Mouse (Mus musculus): ENCODE measurements at regions not wholly inside any gene's neighbourhood (a gene's known extent, or its start where the extent isn't known, plus 50 kb on each side); places are given as distances from the start of the nearest gene placed in this dataset.
A peak's percentile ranks its signal among the peaks of the same experiment; 100 is the strongest.

- WGBS = 63% methylated on average over 1 of the region's 1 CpGs
- Histone ChIP-seq H3K9ac (ENCODE audit: low read depth, low read length) (no peak overlapping the region), H3K4me1 (replicated peaks; ENCODE audit: insufficient read depth, low read length) (no peaks in the 10 kb centered on the region), H3K27me3 (ENCODE audit: insufficient read depth, low read length) (no peaks in the 10 kb centered on the region), H3K4me2 (ENCODE audit: low read length) (no peak overlapping the region), H3K36me3 (ENCODE audit: insufficient read depth, low read length) (no peaks in the 10 kb centered on the region), H3K27ac (no peak overlapping the region), H3K4me3 (replicated peaks; ENCODE audit: low read depth, low read length) (no peak overlapping the region), H3K9me3 (replicated peaks; ENCODE audit: low read length) (no peaks in the 10 kb centered on the region)
- ATAC-seq (replicated peaks; ENCODE audit: low FRiP score, low read depth) (no peak), DNase-seq (ENCODE audit: low spot score) (no peak)
- no peak for TF ChIP-seq CTCF (IDR thresholded peaks at IDR 0.05; ENCODE audit: low read depth)
Measured at GRCm38 (mm10) chr4:5160931-5161330, 367.8 kb upstream of the Impad1 start.

- Histone ChIP-seq H3K9me3 (replicated peaks; ENCODE audit: low read length) (no peaks in the 10 kb centered on the region), H3K36me3 (ENCODE audit: insufficient read depth, low read length) (no peaks in the 10 kb centered on the region), H3K27ac (no peak overlapping the region), H3K4me2 (ENCODE audit: low read length) (no peak overlapping the region), H3K9ac (ENCODE audit: low read depth, low read length) (no peak overlapping the region), H3K27me3 (ENCODE audit: insufficient read depth, low read length) (no peaks in the 10 kb centered on the region), H3K4me3 (replicated peaks; ENCODE audit: low read depth, low read length) (no peak overlapping the region), H3K4me1 (replicated peaks; ENCODE audit: insufficient read depth, low read length) (no peaks in the 10 kb centered on the region)
- TF ChIP-seq CTCF (IDR thresholded peaks at IDR 0.05; ENCODE audit: low read depth) = no peak
- WGBS = 31% methylated on average over 3 of the region's 3 CpGs
- ATAC-seq (replicated peaks; ENCODE audit: low FRiP score, low read depth) = 0 out of 2 replicates have a peak, but pooled peaks have one; percentile 17
- DNase-seq (ENCODE audit: low spot score) = peak; percentile 58
Measured at GRCm38 (mm10) chr4:5130726-5131125, 337.6 kb upstream of the Impad1 start.

- no peak for ATAC-seq (replicated peaks; ENCODE audit: low FRiP score, low read depth)
- no peak for DNase-seq (ENCODE audit: low spot score)
- Histone ChIP-seq H3K9me3 (replicated peaks; ENCODE audit: low read length) (no peaks in the 10 kb centered on the region), H3K4me2 (ENCODE audit: low read length) (no peak overlapping the region), H3K27ac (no peak overlapping the region), H3K27me3 (ENCODE audit: insufficient read depth, low read length) (no peaks in the 10 kb centered on the region), H3K4me1 (replicated peaks; ENCODE audit: insufficient read depth, low read length) (no peaks in the 10 kb centered on the region), H3K9ac (ENCODE audit: low read depth, low read length) (no peak overlapping the region), H3K4me3 (replicated peaks; ENCODE audit: low read depth, low read length) (no peak overlapping the region), H3K36me3 (ENCODE audit: insufficient read depth, low read length) (no peaks in the 10 kb centered on the region)
- WGBS = 79% methylated on average over 2 of the region's 2 CpGs
- TF ChIP-seq CTCF (IDR thresholded peaks at IDR 0.05; ENCODE audit: low read depth) = no peak
Measured at GRCm38 (mm10) chr4:5126059-5126458, 332.9 kb upstream of the Impad1 start.

GRCm38 (mm10) chr4:5098411-5098810 lies 305.3 kb upstream of the Impad1 start:
- Histone ChIP-seq H3K4me3 (replicated peaks; ENCODE audit: low read depth, low read length) (no peak overlapping the region), H3K4me2 (ENCODE audit: low read length) (no peak overlapping the region), H3K9me3 (replicated peaks; ENCODE audit: low read length) (no peaks in the 10 kb centered on the region), H3K4me1 (replicated peaks; ENCODE audit: insufficient read depth, low read length) (no peaks in the 10 kb centered on the region), H3K36me3 (ENCODE audit: insufficient read depth, low read length) (no peaks in the 10 kb centered on the region), H3K27ac (no peak overlapping the region), H3K27me3 (ENCODE audit: insufficient read depth, low read length) (no peaks in the 10 kb centered on the region), H3K9ac (ENCODE audit: low read depth, low read length) (no peak overlapping the region)
- no peak for ATAC-seq (replicated peaks; ENCODE audit: low FRiP score, low read depth)
- DNase-seq (ENCODE audit: low spot score) = no peak
- no peak for TF ChIP-seq CTCF (IDR thresholded peaks at IDR 0.05; ENCODE audit: low read depth)
- 88% methylated on average over 3 of the region's 3 CpGs for WGBS

GRCm38 (mm10) chr4:5078723-5079122 lies 285.6 kb upstream of the Impad1 start:
- H3K4me2 ChIP-seq (ENCODE audit: low read length) = no peak overlapping the region
- no peak overlapping the region for H3K27ac ChIP-seq
- 37% methylated on average over 3 of the region's 3 CpGs for WGBS
- no peak for ATAC-seq (replicated peaks; ENCODE audit: low FRiP score, low read depth)
- no peak for TF ChIP-seq CTCF (IDR thresholded peaks at IDR 0.05; ENCODE audit: low read depth)
- no peaks in the 10 kb centered on the region for H3K27me3 ChIP-seq (ENCODE audit: insufficient read depth, low read length)
- H3K9me3 ChIP-seq (replicated peaks; ENCODE audit: low read length) = no peaks in the 10 kb centered on the region
- H3K36me3 ChIP-seq (ENCODE audit: insufficient read depth, low read length) = no peaks in the 10 kb centered on the region
- no peak for DNase-seq (ENCODE audit: low spot score)
- H3K9ac ChIP-seq (ENCODE audit: low read depth, low read length) = no peak overlapping the region
- H3K4me3 ChIP-seq (replicated peaks; ENCODE audit: low read depth, low read length) = no peak overlapping the region
- H3K4me1 ChIP-seq (replicated peaks; ENCODE audit: insufficient read depth, low read length) = no peaks in the 10 kb centered on the region

- Histone ChIP-seq H3K4me2 (ENCODE audit: low read length) (no peak overlapping the region), H3K4me3 (replicated peaks; ENCODE audit: low read depth, low read length) (no peak overlapping the region), H3K27ac (no peak overlapping the region), H3K9me3 (replicated peaks; ENCODE audit: low read length) (no peaks in the 10 kb centered on the region), H3K9ac (ENCODE audit: low read depth, low read length) (no peak overlapping the region), H3K36me3 (ENCODE audit: insufficient read depth, low read length) (no peaks in the 10 kb centered on the region), H3K27me3 (ENCODE audit: insufficient read depth, low read length) (no peaks in the 10 kb centered on the region), H3K4me1 (replicated peaks; ENCODE audit: insufficient read depth, low read length) (no peaks in the 10 kb centered on the region)
- DNase-seq (ENCODE audit: low spot score) (no peak), ATAC-seq (replicated peaks; ENCODE audit: low FRiP score, low read depth) (no peak)
- TF ChIP-seq CTCF (IDR thresholded peaks at IDR 0.05; ENCODE audit: low read depth) = no peak
- 86% methylated on average over 1 of the region's 1 CpGs for WGBS
Measured at GRCm38 (mm10) chr4:5074754-5075153, 281.6 kb upstream of the Impad1 start.

- 91% methylated on average over 4 of the region's 4 CpGs for WGBS
- H3K4me2 ChIP-seq (ENCODE audit: low read length) = no peak overlapping the region
- ATAC-seq (replicated peaks; ENCODE audit: low FRiP score, low read depth) = no peak
- no peak for TF ChIP-seq CTCF (IDR thresholded peaks at IDR 0.05; ENCODE audit: low read depth)
- H3K9ac ChIP-seq (ENCODE audit: low read depth, low read length) = no peak overlapping the region
- H3K27me3 ChIP-seq (ENCODE audit: insufficient read depth, low read length) = no peaks in the 10 kb centered on the region
- no peaks in the 10 kb centered on the region for H3K4me1 ChIP-seq (replicated peaks; ENCODE audit: insufficient read depth, low read length)
- H3K4me3 ChIP-seq (replicated peaks; ENCODE audit: low read depth, low read length) = no peak overlapping the region
- no peak for DNase-seq (ENCODE audit: low spot score)
- no peaks in the 10 kb centered on the region for H3K9me3 ChIP-seq (replicated peaks; ENCODE audit: low read length)
- H3K36me3 ChIP-seq (ENCODE audit: insufficient read depth, low read length) = no peaks in the 10 kb centered on the region
- no peak overlapping the region for H3K27ac ChIP-seq
Measured at GRCm38 (mm10) chr4:5071243-5071642, 278.1 kb upstream of the Impad1 start.
